Mouse (Mus musculus) olfactory bulb, adult 2 months (tissue): ENCODE data around the gene Trpm8. TPM values are rescaled to one million over a fixed set of nuclear protein-coding genes. Genes with fewer than 3 reads are reported as not detected.

ENCODE experiments used
- H3K27ac ChIP-seq: fragments of 200-500 bp; 2 replicates; pipeline ENCODE4 v1.5.1; 2012; ENCODE audit warnings: low read depth, low read length; ENCODE audit not compliant: insufficient read depth
- H3K4me1 ChIP-seq: fragments of 200-500 bp; 2 replicates; pipeline ENCODE4 v1.6.1; 2012; ENCODE audit warnings: low read length; ENCODE audit not compliant: control insufficient read depth, insufficient read depth
- H3K4me3 ChIP-seq: fragments of 200-500 bp; 2 replicates; pipeline ENCODE4 v1.5.1; 2012; ENCODE audit warnings: mild to moderate bottlenecking, low read depth, low read length, moderate library complexity; ENCODE audit not compliant: insufficient read depth
- CTCF ChIP-seq: fragments of 200-500 bp; IDR thresholded peaks from 2 replicates; pipeline ENCODE4 v1.5.1; 2012; ENCODE audit warnings: low read depth, mild to moderate bottlenecking, low read length, moderate library complexity; ENCODE audit not compliant: insufficient read depth
- POLR2A ChIP-seq: fragments of 200-500 bp; IDR thresholded peaks from 2 replicates; pipeline ENCODE4 v1.6.1; 2012; ENCODE audit warnings: mild to moderate bottlenecking, low read depth, low read length, moderate library complexity; ENCODE audit not compliant: insufficient read depth
- WGBS: fragments of 180-500 bp; shearing (Covaris S2); methylation state at CpG from one replicate; pipeline ENCODE4 v1.1.7; 2018; 5-methylcytosine and 5-hydroxymethylcytosine counted together
- polyA plus RNA-seq: library from polyadenylated mRNA; stranded (reverse); fragments of >200 nt; gene quantifications from 2 replicates; pipeline ENCODE4 v1.2.4, GENCODE M21; 2012; ENCODE audit warnings: low replicate concordance; ENCODE audit not compliant: missing spikeins, insufficient read depth, insufficient read length

Gene Trpm8
- polyA plus RNA-seq, 1 experiment: not detected

GRCm38 (mm10) chr1:88267489-88267888 lies 10.0 kb upstream of the Trpm8 start:
- Histone ChIP-seq H3K27ac (no peak overlapping the region), H3K4me1 (no peaks in the 10 kb centered on the region), H3K4me3 (no peak overlapping the region)
- 93% methylated on average over 6 of the region's 6 CpGs for WGBS
- no peak for TF ChIP-seq POLR2A
- no peak for TF ChIP-seq CTCF

DNA sequence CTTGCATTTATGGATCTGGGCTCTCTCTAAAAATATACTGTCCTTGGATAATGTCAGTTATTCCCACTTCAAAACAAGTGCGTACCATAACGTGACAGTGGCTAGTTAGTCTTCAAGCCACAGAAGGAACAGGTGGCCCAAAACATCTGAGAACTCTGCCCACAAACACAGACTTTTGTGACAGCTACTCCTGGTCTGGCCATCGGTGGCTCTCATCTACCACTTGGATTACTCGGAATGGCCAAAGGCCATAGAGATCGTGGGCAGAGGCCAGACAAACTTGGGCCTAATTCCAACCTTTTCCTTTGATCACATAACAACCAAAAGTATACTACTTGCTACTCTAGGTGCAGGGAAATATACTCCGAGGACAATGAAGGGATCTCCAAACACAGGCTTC lies 9.4 kb upstream of the Trpm8 start:
- WGBS: 86% methylated on average over 6 of the region's 6 CpGs
- H3K4me3 ChIP-seq: no peak overlapping the region
- H3K4me1 ChIP-seq: no peaks in the 10 kb centered on the region
- H3K27ac ChIP-seq: no peak overlapping the region
- no peak for TF ChIP-seq CTCF
- TF ChIP-seq POLR2A: no peak

GRCm38 (mm10) chr1:88269539-88270309 lies 7.7 kb upstream of the Trpm8 start:
- WGBS: 90% methylated on average over 12 of the region's 12 CpGs

DNA sequence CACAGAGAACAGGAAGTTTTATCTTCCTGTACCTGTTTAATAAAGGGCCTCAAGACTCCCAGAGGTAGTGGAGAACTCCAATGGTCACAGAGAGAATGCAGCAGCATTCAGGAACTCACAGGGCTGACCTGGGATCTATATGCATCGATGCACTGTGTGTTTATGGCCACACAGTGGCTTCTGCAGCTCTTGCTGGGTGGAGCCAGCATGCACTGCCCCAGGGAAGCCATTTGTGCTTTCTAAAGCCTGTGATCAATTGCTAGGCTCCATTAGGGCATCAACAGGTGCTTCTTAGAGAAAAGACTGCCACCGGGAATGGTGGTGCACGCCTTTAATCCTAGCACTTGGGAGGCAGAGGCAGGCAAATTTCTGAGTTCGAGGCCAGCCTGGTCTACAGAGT lies 4.6 kb upstream of the Trpm8 start:
- WGBS: 60% methylated on average over 4 of the region's 4 CpGs
- no peak overlapping the region for H3K27ac ChIP-seq
- H3K4me1 ChIP-seq: peaks cover 2% of the 10 kb centered on the region
- TF ChIP-seq POLR2A (no peak), CTCF (no peak)
- no peak overlapping the region for H3K4me3 ChIP-seq

More at GRCm38 (mm10) chr1:88269539-88270309, 7.7 kb upstream of the Trpm8 start:
- Histone ChIP-seq H3K27ac (no peak overlapping the region), H3K4me1 (no peaks in the 10 kb centered on the region), H3K4me3 (no peak overlapping the region)
- TF ChIP-seq POLR2A (no peak), CTCF (no peak)

GRCm38 (mm10) chr1:88273326-88273725 lies 4.1 kb upstream of the Trpm8 start:
- 96% methylated on average over 3 of the region's 3 CpGs for WGBS
- H3K4me1 ChIP-seq: peaks cover 4% of the 10 kb centered on the region
- H3K4me3 ChIP-seq: no peak overlapping the region
- no peak overlapping the region for H3K27ac ChIP-seq
- no peak for TF ChIP-seq POLR2A
- no peak for TF ChIP-seq CTCF

DNA sequence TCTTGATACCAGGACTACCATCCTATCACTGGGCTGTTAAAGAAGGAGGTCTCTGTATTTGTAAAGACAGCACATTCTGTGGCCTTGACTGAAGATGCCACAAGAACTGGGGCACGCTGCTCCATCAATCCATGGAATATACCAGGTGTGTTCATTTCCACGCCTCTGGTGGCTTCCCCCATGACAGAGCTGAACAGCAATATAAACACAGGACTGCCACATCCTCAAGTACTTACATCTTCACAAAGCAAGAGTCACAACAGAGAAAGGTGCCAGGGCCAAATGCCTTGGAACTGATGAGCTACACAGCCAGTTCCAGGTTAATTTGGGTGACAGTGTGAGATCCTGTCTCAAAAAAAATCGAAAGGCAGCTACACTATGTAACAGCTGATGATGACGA lies 3.6 kb upstream of the Trpm8 start:
- TF ChIP-seq POLR2A (no peak), CTCF (no peak)
- Histone ChIP-seq H3K27ac (no peak overlapping the region), H3K4me3 (no peak overlapping the region), H3K4me1 (peaks cover 4% of the 10 kb centered on the region)
- WGBS: 85% methylated on average over 4 of the region's 4 CpGs

DNA sequence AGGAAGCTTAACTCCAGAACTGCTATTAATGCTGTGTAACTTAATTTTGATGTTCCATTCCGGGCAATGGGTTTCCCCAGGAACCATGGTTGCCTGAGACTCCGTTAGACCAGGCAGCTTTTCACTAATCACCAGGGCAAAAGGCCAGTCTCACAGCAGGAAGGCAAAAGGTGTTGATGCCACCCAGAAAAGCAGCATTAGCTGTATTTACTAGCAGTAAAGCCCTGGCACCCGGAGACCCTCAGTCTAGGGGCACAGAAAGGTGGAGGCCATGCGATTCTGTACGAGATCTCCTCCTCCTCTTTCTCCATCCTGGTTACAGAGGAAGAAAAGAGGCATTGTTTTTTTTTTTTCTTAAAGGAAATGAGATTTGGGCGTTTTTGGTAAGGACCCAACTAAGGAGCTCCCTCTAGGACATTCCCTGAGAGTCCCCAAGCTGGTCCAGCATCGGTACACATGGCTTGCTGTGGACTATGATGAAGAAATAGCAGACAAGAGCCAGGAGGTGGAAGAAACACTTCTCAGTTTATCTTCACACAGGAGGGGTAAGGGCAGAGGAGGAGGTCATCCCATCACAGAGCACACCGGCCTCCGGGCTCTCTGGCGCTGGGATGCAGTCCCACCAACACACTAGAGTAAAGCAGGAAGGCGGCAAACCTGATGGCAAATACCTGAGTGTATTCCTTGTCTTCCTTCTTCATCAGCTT lies 2.9 kb upstream of the Trpm8 start:
- WGBS: 66% methylated on average over 11 of the region's 11 CpGs
- Histone ChIP-seq H3K4me1 (peaks cover 4% of the 10 kb centered on the region), H3K27ac (no peak overlapping the region), H3K4me3 (no peak overlapping the region)
- TF ChIP-seq POLR2A: no peak
- TF ChIP-seq CTCF: no peak

DNA sequence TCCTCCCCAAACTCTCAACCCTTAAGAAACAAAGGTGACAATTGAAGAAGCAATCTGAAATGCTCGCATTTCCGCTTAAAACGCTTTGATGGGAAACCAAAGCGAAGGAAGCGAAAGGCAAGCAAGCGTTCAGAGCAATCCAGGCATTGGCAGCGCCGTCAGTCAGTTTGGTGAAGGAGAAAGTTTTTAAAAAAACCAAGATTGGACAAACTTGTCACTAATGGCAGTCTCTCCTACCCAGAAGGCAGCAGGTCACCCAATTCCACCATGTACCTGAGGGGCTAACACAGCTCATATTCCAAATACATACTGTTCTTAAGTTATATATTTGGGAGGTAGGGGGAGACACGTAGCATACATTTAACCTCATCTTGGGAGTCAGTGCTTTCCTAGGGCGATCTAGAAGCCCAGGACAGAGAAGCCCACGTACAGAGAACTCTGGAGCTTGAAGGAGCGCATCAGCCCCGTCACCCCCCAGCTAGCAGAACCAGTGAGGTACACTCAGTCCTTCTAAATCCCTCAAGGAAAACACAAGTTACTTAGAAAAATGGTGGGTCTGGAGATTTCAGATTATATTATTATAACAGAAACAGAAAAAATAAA lies 2.3 kb upstream of the Trpm8 start:
- peaks cover 4% of the 10 kb centered on the region for H3K4me1 ChIP-seq
- TF ChIP-seq CTCF (no peak), POLR2A (no peak)
- H3K27ac ChIP-seq: no peak overlapping the region
- no peak overlapping the region for H3K4me3 ChIP-seq
- 69% methylated on average over 13 of the region's 13 CpGs for WGBS
